Mouse (Mus musculus) heart, adult 2 months (tissue): ENCODE data around the gene Fkbp10.
A peak's percentile ranks its signal among the peaks of the same experiment; 100 is the strongest.

ENCODE experiments used
- EP300 ChIP-seq: fragments of 200-500 bp; IDR thresholded peaks from 2 replicates; pipeline ENCODE4 v1.6.1; 2011; ENCODE audit warnings: low read depth, low read length, control low read depth; ENCODE audit not compliant: insufficient read depth
- POLR2A ChIP-seq: fragments of 200-500 bp; IDR thresholded peaks from 2 replicates; pipeline ENCODE4 v1.6.1; 2011; ENCODE audit warnings: mild to moderate bottlenecking, low read depth, low read length, control low read depth; ENCODE audit not compliant: insufficient read depth

DNA sequence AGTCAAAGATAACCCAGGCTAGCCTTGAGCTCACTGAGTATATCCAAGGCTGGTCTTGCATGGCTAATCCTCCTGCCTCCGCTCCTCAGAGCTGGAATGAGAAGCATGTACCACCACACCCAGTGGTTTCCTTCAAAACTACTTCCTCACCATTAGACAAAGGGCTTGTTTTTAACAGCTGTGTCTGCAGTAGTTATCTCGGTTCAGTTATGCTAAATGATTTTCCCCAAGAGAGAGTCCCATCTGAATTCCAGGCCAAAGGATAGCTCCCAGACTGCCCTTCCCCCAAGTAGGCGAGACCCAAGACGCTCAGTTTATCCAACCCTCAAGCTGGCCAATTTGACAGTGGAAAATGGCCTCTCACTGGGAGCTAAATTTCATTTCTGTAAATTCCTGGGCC is 39.5 kb upstream of the Fkbp10 start:
- TF ChIP-seq EP300 (no peak), POLR2A (peak; percentile 45; the same call in 1 of the 2 replicates)
